Mouse (Mus musculus): ENCODE results near the gene Plekhm3. TPM values are rescaled to one million over a fixed set of nuclear protein-coding genes. Genes with fewer than 3 reads are reported as not detected.

Plekhm3 gene
- 0.89 TPM in 1 of 2 replicates, not detected in the other for polyA plus RNA-seq (2012; ENCODE audit: insufficient read depth, low replicate concordance)

DNA sequence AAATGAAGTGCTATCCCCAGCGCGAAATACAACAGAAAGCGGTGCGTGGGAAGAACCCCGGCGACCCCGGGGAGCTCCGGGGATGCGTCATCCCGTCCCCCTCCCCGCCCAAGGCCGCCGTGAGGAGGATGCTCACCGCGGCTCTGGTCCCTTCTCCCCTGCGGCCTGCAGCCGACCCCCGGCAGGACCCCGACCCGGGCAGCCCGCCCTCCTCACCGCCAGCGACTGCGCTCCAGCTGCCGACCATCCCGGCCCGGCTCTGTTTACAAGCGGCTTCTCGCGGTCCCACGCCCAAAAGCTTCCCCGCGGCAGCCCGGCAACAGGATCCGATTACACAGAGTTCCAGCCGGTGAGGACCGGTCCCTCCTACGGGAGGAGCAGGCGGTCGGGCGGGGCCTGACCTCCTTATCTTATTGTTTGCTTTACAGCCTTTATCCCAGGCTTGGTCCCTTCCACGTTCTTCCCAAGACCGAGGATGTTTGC lies at the start of gene Plekhm3:
Gene Plekhm3, minus strand, starts transcription at position 346 of the 483 bp plus-strand sequence.
- Histone ChIP-seq H3K27me3 (replicated peaks) (no peaks in the 10 kb centered on the region), H3K36me3 (replicated peaks; ENCODE audit: low read length) (no peaks in the 10 kb centered on the region), H3K9me3 (0 out of 2 replicates have a peak, but pooled peaks cover 4% of the 10 kb centered on the region), H3K4me1 (peaks cover 10% of the 10 kb centered on the region), H3K4me3 (replicated peaks) (peak within 1 kb of the TSS; percentile 94)
- TF ChIP-seq GATA1 (IDR thresholded peaks at IDR 0.05; ENCODE audit: borderline replicate concordance, low read length) (no peak), FLI1 (IDR thresholded peaks at IDR 0.05; ENCODE audit: low read length) (no peak)

DNA sequence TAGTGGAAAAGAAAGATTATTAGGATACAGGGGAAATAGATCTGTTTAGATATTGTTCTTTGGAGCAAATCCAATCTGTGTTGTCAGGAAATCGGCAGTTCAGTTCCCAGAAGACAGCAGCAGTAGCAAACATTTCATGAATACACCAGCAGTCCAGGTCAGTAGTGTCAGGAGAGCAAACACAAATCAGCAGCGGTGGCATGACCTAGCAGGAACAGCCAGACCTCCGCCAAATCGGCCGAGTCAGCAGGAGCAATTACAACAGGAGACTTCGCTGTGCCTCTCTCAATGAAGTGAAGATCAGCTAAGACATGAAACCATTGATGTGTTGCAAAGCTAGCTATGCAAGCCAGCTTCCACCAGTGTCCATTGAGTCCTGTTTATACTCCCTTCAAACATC lies 49.0 kb upstream of the Plekhm3 start:
- H3K36me3 ChIP-seq (replicated peaks; ENCODE audit: low read length) = no peaks in the 10 kb centered on the region
- peaks cover 19% of the 10 kb centered on the region for H3K9me3 ChIP-seq
- TF ChIP-seq FLI1 (IDR thresholded peaks at IDR 0.05; ENCODE audit: low read length) = no peak
- no peak for TF ChIP-seq GATA1 (IDR thresholded peaks at IDR 0.05; ENCODE audit: borderline replicate concordance, low read length)
- H3K4me1 ChIP-seq = no peaks in the 10 kb centered on the region
- peaks cover 7% of the 10 kb centered on the region for H3K27me3 ChIP-seq (replicated peaks)
- no peak overlapping the region for H3K4me3 ChIP-seq (replicated peaks)

DNA sequence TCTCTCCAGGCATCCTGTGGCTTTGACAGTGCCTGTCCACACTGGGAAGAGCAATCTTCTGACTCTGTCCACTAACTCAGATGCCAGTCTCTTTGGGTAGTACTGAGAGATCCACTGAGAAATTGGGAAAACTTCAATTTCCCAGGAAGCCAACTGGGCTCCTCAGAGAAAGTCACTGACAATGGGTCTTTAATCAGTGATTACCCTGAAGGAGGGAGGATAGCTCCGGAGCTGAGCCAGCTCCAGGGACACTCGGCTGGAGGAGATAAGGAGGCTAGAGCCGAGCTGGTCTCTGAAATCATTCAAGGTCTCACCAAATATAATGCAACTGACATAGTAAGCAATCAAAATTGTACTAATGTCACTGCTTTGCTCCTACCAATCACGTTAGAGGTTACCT lies 47.9 kb upstream of the Plekhm3 start:
- Histone ChIP-seq H3K4me3 (replicated peaks) (no peak overlapping the region), H3K4me1 (no peaks in the 10 kb centered on the region), H3K9me3 (peaks cover 19% of the 10 kb centered on the region), H3K27me3 (replicated peaks) (peaks cover 7% of the 10 kb centered on the region), H3K36me3 (replicated peaks; ENCODE audit: low read length) (no peaks in the 10 kb centered on the region)
- TF ChIP-seq GATA1 (IDR thresholded peaks at IDR 0.05; ENCODE audit: borderline replicate concordance, low read length) = no peak
- no peak for TF ChIP-seq FLI1 (IDR thresholded peaks at IDR 0.05; ENCODE audit: low read length)

DNA sequence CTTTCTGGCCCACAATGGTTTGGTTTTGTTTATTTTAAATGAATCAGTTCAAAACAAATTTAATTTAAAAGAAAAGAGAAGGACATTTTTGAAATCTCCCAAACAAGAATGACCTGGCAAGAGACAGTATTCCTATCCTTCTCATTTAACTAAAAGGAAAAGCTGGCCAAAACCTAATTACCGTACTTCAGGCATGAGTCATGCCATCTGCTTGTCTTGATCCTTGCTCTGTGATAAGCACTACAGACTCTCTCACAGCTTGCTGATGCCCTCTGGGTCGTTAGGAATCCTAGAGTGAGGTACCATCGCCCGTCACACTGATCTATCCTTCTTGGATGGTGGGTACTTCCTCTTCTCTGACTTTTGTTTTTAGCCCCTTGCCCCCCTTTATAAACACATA lies 36.6 kb upstream of the Plekhm3 start:
- H3K9me3 ChIP-seq = no peaks in the 10 kb centered on the region
- peaks cover 6% of the 10 kb centered on the region for H3K27me3 ChIP-seq (replicated peaks)
- H3K36me3 ChIP-seq (replicated peaks; ENCODE audit: low read length) = no peaks in the 10 kb centered on the region
- TF ChIP-seq FLI1 (IDR thresholded peaks at IDR 0.05; ENCODE audit: low read length) (no peak), GATA1 (IDR thresholded peaks at IDR 0.05; ENCODE audit: borderline replicate concordance, low read length) (no peak)
- peaks cover 6% of the 10 kb centered on the region; the same call in 1 of the 2 replicates for H3K4me1 ChIP-seq
- no peak overlapping the region for H3K4me3 ChIP-seq (replicated peaks)

DNA sequence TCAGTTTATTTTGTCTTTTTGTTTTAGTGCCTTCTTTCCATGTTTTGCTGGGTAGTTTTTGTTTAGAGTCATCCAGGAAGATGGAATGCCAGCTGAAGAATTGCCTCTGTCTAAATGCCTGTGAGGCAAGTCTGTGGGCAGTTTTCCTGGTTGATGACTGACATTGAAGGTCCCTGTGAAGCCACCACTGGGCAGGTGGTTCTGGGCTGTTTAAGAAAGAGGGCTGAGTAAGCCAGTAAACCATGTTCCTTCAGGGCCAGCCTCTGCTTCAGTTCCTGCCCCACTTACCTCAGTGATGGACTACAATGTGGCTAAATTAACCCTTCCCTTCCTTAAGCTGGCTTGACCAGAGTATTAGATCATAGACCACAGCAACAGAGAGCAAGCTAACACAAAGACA lies 31.6 kb upstream of the Plekhm3 start:
- H3K36me3 ChIP-seq (replicated peaks; ENCODE audit: low read length) = no peaks in the 10 kb centered on the region
- TF ChIP-seq GATA1 (IDR thresholded peaks at IDR 0.05; ENCODE audit: borderline replicate concordance, low read length) (no peak), FLI1 (IDR thresholded peaks at IDR 0.05; ENCODE audit: low read length) (no peak)
- peaks cover 8% of the 10 kb centered on the region for H3K27me3 ChIP-seq (replicated peaks)

DNA sequence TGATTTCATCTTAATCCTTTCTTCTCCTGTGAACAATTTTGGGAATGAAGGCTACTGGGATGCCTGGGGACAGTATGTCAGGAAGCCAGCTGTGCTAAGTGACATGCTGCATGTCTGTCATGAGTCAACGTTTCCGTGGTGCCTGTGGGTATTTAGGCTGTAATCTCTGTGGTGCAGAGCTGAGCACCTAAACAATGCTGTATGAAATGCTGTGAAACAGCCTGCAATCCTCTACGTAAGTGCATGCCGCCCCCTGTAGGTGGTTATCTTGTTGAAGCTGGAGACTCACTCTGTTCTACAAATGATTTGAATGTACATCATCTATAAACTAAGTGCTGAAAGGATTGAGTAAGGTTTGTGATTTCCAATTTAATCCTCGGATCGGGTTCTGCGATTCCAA lies 29.5 kb upstream of the Plekhm3 start:
- Histone ChIP-seq H3K36me3 (replicated peaks; ENCODE audit: low read length) (no peaks in the 10 kb centered on the region), H3K9me3 (no peaks in the 10 kb centered on the region), H3K27me3 (replicated peaks) (peaks cover 8% of the 10 kb centered on the region), H3K4me3 (replicated peaks) (peak overlapping the region; percentile 16), H3K4me1 (peaks cover 8% of the 10 kb centered on the region)
- TF ChIP-seq GATA1 (IDR thresholded peaks at IDR 0.05; ENCODE audit: borderline replicate concordance, low read length) = no peak
- no peak for TF ChIP-seq FLI1 (IDR thresholded peaks at IDR 0.05; ENCODE audit: low read length)

More for the DNA sequence above, 31.6 kb upstream of the Plekhm3 start:
- Histone ChIP-seq H3K4me3 (replicated peaks) (no peak overlapping the region), H3K9me3 (no peaks in the 10 kb centered on the region), H3K4me1 (peaks cover 8% of the 10 kb centered on the region)

DNA sequence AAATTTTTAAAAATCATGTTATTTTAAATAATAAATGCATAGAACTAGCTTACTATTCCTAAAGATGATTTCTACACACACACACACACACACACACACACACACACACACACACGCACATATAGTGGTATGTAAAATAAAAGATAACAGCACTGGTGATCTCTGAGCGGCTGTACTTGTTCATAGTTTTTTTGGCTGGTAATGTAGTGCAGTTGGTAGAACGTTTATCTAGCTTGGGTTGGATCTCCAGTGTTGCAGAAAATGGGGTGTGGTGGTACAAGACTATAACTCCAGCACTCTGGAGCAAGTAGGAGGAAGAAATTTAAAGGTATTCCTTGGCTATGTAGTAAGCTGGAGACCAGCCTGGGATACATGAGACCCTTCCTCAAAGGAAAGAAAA lies 26.6 kb upstream of the Plekhm3 start:
- peaks cover 7% of the 10 kb centered on the region for H3K4me1 ChIP-seq
- H3K36me3 ChIP-seq (replicated peaks; ENCODE audit: low read length) = no peaks in the 10 kb centered on the region
- no peaks in the 10 kb centered on the region for H3K9me3 ChIP-seq
- H3K27me3 ChIP-seq (replicated peaks) = peaks cover 2% of the 10 kb centered on the region
- H3K4me3 ChIP-seq (replicated peaks) = no peak overlapping the region
- TF ChIP-seq GATA1 (IDR thresholded peaks at IDR 0.05; ENCODE audit: borderline replicate concordance, low read length) (no peak), FLI1 (IDR thresholded peaks at IDR 0.05; ENCODE audit: low read length) (no peak)

DNA sequence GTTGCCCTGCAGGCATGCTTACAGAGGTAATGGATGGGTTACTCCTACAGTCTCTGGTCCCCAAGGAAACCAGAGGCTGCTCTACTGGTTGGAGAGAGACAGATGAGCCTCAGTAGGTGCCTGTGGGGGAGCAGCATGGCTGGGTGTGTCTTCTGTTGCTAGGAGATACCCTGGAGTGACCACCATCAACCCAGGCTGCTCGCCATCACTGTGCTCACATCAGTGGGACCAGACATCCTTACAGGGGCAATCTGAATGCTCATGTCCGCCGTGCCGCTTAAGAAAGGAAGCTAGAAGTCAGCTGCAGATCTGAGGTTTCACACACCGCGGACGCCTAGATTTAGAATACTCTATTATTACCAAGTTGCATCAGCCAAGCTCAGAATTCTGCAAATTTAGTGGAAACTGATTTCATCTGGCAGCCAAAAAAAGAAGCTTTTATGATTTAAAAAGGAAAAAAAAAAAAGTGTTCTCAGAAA lies 21.7 kb upstream of the Plekhm3 start:
- TF ChIP-seq GATA1 (IDR thresholded peaks at IDR 0.05; ENCODE audit: borderline replicate concordance, low read length) = no peak
- no peak for TF ChIP-seq FLI1 (IDR thresholded peaks at IDR 0.05; ENCODE audit: low read length)
- Histone ChIP-seq H3K36me3 (replicated peaks; ENCODE audit: low read length) (no peaks in the 10 kb centered on the region), H3K4me3 (replicated peaks) (no peak overlapping the region), H3K27me3 (replicated peaks) (no peaks in the 10 kb centered on the region), H3K4me1 (peaks cover 6% of the 10 kb centered on the region; the same call in 1 of the 2 replicates), H3K9me3 (no peaks in the 10 kb centered on the region)

DNA sequence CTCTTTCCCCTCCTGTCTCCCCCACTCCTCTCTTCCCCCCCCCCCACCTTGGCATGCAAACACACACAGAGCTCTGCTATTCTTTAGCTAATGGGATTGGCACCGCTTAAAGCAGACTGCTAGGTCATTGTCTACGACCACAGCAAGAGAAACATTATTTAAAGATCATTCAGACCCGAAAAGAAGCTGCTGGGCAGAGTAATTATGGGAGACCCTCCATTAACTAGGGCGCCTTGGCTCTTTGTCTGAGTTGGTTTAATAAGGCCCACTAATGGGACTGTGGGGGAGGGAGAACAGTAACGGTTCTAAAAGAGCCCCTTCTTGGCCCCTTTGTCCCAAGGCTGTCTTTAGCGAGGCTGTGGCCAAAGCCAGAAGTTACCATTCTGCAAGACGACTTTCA lies 18.7 kb upstream of the Plekhm3 start:
- no peaks in the 10 kb centered on the region for H3K27me3 ChIP-seq (replicated peaks)
- TF ChIP-seq GATA1 (IDR thresholded peaks at IDR 0.05; ENCODE audit: borderline replicate concordance, low read length) (no peak), FLI1 (IDR thresholded peaks at IDR 0.05; ENCODE audit: low read length) (no peak)
- H3K4me3 ChIP-seq (replicated peaks) = no peak overlapping the region
- no peaks in the 10 kb centered on the region for H3K9me3 ChIP-seq
- no peaks in the 10 kb centered on the region for H3K36me3 ChIP-seq (replicated peaks; ENCODE audit: low read length)
- H3K4me1 ChIP-seq = peaks cover 13% of the 10 kb centered on the region

DNA sequence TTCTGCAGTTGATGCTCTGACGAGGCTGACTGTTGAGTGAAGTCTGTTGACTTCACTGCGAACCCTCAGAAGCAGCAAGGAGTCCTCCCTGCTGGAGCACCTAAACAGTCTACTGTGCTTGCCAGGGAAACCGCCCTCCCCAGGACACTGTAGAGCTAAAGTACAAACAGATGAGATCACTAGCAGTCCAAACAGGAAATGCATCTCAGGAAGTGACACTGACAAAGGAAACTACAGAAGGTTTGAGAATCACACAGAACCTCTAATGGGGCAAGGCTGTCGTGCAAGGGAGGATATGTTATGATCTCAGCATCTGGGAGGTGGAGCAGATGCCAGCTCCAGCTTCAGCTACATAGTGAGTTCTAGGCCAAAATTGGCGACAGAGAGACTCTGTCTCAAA lies 14.1 kb upstream of the Plekhm3 start:
- Histone ChIP-seq H3K4me3 (replicated peaks) (no peak overlapping the region), H3K27me3 (replicated peaks) (no peaks in the 10 kb centered on the region), H3K9me3 (no peaks in the 10 kb centered on the region), H3K4me1 (peaks cover 7% of the 10 kb centered on the region), H3K36me3 (replicated peaks; ENCODE audit: low read length) (no peaks in the 10 kb centered on the region)
- no peak for TF ChIP-seq FLI1 (IDR thresholded peaks at IDR 0.05; ENCODE audit: low read length)
- TF ChIP-seq GATA1 (IDR thresholded peaks at IDR 0.05; ENCODE audit: borderline replicate concordance, low read length) = no peak
